Mouse (Mus musculus): ENCODE measurements around the gene Me3.

The Me3 gene

GRCm38 (mm10) chr7:89632342-89633251 lies at the start of gene Me3:
Gene Me3 (plus strand): TSS chr7:89632392.
- no peak for DNase-seq (ENCODE audit: low spot score)

- DNase-seq (ENCODE audit: low spot score) = no peak
Measured at GRCm38 (mm10) chr7:89590039-89590438, 42.2 kb upstream of the Me3 start.

GRCm38 (mm10) chr7:89590542-89591251 lies 41.5 kb upstream of the Me3 start:
- no peak for DNase-seq (ENCODE audit: low spot score)

GRCm38 (mm10) chr7:89595813-89596212 lies 36.4 kb upstream of the Me3 start:
- DNase-seq (ENCODE audit: low spot score) = no peak

DNA sequence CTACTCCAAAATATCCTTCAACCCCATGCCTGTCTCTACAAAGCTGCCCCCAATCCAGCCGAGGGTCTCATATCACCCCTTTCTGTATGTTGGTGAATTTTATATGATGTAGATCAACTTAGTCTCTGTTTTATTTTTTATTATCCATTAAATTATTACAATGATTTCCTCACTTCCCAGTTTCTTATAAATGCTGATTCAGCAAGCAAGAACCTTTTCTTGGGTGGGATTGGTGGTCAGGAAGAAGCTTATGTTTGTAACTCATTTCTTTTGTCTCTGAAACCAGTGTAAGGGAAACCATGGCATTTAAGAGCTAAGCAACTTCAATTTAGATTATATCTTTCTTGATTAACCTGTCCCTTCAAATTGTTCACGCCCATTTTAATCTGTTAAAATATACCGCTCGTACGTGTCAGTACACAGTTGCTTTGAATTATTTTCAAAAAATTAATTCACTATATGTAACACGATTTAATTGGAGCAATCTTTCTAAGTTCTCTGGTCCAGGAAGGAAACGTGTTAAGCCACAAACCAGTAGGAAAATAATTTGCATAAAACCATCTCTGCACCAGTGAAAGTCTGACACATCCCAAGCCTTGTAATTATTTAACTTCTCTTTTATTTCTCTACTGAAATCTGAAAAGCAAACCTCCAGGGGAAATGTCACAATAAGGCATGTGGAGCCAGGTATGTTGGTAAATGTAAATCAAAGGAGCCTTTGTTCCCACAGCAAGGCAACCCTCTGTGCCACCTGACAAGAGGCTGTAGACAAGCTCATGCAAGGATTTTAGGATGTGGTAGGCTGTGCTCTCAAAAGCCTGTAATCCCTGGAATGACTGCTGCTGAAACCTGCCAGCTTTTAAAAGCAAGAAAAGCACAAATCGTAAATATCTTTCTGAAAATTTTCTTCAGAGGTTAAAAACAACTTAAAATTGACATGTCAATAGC lies 26.3 kb upstream of the Me3 start:
- DNase-seq (ENCODE audit: low spot score) = no peak

DNA sequence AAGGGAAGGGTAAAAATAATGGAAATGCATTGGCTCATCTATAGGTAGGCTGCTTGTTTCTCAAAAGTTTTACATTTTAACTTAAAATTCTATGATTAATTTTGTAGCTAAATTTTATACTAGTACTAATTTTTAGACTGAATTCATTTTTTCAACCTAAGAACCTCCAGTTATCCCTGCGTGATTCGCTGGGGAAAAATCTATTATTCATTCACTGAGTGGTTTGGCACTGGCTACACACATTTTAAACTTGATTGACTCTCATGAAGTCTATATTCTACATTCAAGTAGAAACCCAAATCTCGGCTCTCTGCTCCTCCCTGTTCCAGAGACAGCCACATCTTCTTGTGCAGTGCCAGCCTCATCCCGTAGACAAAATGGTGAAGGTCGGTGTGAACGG lies 24.9 kb upstream of the Me3 start:
- no peak for DNase-seq (ENCODE audit: low spot score)

DNA sequence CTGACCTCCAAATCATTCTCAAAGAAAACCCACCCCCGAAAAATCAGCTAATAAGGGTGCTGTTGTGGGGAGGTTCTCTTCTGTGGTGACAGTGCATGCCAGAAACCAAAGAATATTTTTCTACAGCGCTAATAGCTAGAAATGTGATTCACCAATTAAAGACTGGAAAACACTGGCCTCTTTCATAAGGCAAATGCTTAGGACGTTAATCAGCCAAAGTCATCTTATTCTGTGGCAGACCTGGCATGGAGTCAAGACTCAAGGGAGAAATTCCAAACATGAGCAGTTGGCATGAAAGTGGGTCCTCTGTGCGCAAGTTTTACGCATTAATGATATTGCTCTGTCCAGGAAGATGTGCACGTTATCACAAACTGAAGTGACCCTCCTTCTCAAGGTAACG lies 21.0 kb upstream of the Me3 start:
- no peak for DNase-seq (ENCODE audit: low spot score)

- DNase-seq (ENCODE audit: low spot score) = no peak
Measured at GRCm38 (mm10) chr7:89616235-89616634, 16.0 kb upstream of the Me3 start.

DNA sequence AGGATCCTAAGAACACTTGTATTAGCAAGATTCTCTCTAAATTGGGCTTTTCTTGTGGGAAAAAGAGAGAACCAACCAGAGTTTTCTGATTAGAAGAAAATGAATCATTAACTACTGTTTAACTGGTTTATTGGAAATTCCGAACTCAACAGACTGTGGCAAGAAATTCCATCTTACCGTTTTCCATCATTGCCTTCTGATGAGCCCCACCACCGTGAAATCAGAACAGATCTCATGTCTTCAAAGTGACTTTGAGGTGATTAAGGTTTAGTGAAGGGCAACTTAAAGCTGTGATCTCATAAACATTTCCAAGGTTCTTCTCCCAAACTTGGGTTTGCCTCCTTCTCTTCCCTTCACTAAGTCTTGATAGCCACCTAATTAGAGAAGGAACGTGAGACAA lies 8.9 kb upstream of the Me3 start:
- DNase-seq (ENCODE audit: low spot score) = no peak

- no peak for DNase-seq (ENCODE audit: low spot score)
Measured at GRCm38 (mm10) chr7:89627393-89627792, 4.8 kb upstream of the Me3 start.

GRCm38 (mm10) chr7:89628006-89628405 lies 4.2 kb upstream of the Me3 start:
- no peak for DNase-seq (ENCODE audit: low spot score)

- DNase-seq (ENCODE audit: low spot score) = no peak
Measured at GRCm38 (mm10) chr7:89629006-89629405, 3.2 kb upstream of the Me3 start.

- no peak for DNase-seq (ENCODE audit: low spot score)
Measured at GRCm38 (mm10) chr7:89629914-89630313, 2.3 kb upstream of the Me3 start.

DNA sequence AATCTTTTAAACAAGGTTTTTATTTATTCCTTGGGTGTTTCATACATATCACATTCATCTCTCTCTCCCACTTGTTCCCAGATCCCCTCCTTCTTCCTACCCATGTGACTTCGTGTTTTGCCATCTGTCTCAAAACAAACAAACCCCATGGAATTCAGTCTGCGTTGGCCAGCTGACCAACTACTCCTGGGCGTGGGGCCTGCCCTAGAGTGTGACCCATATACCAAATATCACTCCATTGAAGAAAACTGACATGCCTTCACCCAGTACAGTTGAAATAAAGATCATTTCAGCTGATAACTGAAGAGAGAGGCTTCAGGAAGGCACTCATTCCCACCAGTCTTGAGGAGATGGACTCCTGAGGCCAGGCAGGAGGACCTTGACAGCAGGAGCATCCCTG lies 1.4 kb upstream of the Me3 start:
- no peak for DNase-seq (ENCODE audit: low spot score)

DNA sequence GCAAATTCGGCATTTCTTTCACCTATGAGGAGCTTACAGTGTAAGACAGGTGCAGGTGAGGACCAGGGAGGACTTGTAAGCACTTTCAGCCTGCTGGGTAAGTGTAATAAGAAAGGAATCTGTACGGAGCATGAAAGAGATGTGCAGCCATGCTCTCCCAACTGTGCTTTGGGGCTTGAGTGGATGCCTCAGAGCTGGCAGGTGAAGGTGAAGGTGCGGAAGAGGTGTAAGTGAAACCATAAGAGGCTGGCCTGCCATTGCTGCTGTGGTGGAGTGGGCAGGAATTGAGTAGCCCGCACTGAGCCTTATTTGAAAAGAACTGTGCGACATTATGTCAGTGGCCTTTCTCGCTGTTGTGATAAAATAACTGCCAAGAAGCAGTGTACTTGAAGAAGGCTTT lies 8.3 kb downstream of the Me3 start:
- DNase-seq (ENCODE audit: low spot score) = no peak

GRCm38 (mm10) chr7:89640944-89641661 lies 8.9 kb downstream of the Me3 start:
- DNase-seq (ENCODE audit: low spot score) = no peak

DNA sequence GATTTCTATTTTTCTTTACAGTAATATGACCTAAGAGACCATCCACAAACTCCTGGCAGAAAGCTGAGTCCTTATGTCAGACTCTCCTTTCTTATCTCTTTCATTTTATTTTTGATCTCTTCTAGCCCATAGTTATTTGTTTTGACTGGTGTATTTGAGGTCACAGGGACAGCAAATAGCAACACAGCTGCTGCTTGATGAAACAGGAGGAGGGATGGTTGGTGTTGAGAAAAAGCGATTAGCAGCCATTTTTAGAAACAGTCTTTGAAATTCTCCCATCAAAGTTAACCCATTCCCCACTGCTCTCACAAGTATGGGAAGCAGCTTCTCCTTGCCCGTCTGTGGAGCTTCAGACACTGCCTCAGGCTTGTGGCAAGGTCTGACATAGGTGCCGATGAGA lies 12.8 kb downstream of the Me3 start:
- DNase-seq (ENCODE audit: low spot score) = no peak

- no peak for DNase-seq (ENCODE audit: low spot score)
Measured at GRCm38 (mm10) chr7:89647864-89648263, 15.7 kb downstream of the Me3 start.

DNA sequence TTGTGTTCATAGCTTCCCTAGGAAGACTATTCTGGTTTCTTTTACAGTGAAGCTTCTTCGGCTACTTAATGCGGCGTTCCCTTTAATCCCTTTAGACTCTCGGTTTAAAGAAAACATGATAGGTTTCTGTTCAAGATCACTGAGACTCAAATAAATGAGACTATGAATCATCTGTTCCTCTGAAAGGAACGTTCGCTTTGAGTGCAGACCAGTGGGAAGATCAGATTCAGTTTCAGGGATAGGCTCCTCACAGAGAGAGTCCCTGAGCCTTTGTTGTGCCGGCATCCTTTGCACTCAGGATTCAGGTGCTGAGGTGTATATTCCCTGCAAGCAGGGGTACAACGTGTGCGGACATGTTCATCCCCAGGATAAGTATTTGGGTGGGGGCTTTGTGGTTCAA lies 25.0 kb downstream of the Me3 start:
- DNase-seq (ENCODE audit: low spot score) = no peak

DNA sequence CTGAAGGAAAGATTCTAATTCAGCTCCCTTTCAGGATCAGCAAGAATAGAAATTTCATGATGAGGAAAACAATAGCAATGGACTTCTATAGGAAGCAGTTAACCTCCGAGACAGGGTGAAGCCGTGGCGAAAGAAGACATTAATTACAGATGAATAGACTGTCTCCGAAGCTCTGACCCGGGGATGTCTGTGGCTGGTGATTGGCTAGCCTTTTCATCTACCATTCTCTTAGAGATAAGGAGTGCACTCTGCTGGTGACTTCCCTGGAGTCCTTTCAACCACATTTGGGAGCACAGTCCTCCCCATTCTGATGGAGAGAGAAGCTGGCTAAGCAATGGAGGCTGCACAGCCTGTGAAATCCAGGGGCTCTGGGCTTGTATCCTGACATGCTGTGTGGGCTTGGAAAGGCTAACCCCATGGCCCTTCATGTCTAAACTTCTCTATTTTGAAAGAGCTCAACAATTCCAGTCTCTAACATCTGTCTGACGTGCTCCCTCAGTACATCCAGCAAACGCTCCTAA lies 25.6 kb downstream of the Me3 start:
- no peak for DNase-seq (ENCODE audit: low spot score)

- DNase-seq (ENCODE audit: low spot score) = no peak
Measured at GRCm38 (mm10) chr7:89664197-89664596, 32.0 kb downstream of the Me3 start.

Measured in layer of hippocampus, adult 9-10 months (tissue).